Mouse (Mus musculus) kidney, postnatal 10 days (tissue): ENCODE results near the gene Dner.

ENCODE experiments used
- DNase-seq: peaks from one replicate; pipeline ENCODE4 v3.0.0; 2021; ENCODE audit warnings: mixed read lengths

Gene Dner

GRCm38 (mm10) chr1:84622978-84623554 is 73.0 kb downstream of the Dner start:
- no peak for DNase-seq

DNA sequence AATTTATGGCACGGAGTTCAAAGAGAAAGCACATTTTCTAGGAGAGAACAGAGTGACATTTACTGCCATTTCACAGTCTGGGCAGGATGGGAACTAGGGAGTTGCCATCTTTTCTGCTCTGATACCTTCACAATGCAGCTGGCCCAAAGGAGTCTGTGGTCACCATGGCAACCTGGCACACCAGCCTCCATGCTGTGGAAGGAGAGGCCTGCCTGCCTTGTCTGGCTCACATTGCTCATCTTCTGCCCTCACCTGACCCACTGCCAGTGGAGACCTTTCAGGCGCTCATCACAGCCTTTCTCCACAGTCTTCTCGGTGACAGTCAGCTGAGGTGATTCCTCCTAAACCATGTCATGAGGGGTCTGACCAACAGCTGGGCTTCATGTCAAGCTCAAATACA is 74.7 kb downstream of the Dner start:
- DNase-seq, result peak; percentile 20

DNA sequence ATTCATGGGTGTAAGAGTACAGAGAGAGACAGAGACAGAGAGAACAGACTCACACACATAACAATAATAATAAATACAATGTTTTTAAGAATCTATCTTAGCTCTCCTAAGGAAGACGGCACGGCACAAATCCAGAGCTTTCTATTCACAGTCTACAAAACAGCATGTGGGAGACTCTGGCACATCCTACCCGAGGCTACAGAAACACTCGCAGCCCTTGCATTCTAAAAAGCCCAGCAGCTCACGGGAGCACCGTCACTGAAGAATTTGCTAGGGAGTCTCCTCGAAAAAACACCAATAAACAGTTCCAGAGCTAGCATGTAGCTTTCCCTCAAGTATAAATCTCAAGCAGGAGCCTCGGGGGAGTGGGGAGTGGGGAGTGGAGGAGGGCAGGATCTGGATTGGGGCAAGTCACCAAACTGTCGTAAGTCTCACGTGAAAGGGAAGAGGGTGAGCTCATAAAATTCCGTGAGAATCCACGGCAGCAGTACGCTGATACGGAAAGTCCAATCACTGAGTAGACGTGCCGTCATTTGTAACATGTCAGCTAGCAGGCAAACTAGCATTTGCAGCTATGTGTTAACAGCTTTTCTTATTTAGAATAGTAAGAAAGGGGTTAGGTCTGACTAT is 76.8 kb downstream of the Dner start:
- DNase-seq, result peak; percentile 7

GRCm38 (mm10) chr1:84618094-84618493 is 77.9 kb downstream of the Dner start:
- DNase-seq, result no peak

DNA sequence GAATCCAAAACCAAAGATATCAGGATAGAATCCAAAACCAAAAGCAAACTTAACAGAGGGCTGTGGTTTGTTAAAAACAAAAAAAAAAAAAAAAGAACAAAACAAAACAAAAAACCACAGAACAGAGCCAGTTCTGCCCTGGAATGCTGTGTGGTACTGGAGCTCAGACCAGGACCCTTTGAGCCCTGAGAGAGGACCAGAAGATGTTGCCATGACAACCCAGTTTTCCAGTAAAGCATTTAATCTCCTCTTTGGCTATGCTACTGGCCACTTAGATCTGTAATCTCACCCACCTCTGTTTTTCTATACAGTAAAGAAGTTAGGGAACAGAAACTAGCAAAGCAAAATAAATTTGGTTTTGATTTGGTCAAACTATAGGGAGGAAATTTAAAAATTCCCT is 79.9 kb downstream of the Dner start:
- DNase-seq, result no peak

DNA sequence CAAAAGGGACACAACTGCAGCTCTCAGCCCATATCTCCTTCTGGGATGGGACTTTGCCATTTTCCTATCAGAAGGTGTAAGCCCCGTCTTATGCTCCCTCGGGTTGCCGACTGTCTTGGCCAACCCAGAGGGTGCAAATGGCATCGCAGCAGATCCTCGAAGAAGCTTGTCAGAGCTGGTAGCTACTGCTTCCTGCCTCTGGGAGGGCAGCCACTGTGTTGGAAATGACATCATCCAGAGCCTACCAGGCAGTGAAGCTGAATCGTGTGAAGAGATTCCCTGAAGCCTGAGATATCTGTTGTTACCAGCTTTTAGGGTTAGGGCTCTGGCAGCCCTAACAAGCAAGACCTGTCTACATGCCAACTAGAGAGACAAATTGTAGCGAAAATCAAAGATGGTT is 81.4 kb downstream of the Dner start:
- DNase-seq, result no peak

DNA sequence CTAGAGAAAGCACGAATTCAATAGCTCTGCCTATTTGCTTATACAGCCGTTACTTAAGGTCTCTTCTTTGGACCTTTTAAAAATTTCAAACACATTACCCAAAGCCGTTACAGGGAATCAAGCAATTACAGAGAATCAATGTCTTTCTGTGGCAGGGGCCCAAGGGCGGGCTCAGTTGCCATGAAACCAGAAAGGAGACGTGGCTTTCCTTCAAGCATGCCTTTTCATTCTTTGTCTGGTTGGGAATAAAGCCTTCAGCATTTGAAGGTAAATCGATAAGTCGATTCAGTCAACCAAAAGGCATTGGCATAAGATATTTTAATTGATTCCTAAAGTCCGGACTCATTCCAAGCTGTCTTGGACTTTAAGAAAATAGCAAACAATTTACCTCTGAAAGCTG is 82.9 kb downstream of the Dner start:
- no peak for DNase-seq

GRCm38 (mm10) chr1:84611331-84611730 is 84.7 kb downstream of the Dner start:
- no peak for DNase-seq

- no peak for DNase-seq
Observed at GRCm38 (mm10) chr1:84599025-84599424, 97.0 kb downstream of the Dner start.

- DNase-seq, result no peak
Observed at GRCm38 (mm10) chr1:84596023-84596422, 100.0 kb downstream of the Dner start.

DNA sequence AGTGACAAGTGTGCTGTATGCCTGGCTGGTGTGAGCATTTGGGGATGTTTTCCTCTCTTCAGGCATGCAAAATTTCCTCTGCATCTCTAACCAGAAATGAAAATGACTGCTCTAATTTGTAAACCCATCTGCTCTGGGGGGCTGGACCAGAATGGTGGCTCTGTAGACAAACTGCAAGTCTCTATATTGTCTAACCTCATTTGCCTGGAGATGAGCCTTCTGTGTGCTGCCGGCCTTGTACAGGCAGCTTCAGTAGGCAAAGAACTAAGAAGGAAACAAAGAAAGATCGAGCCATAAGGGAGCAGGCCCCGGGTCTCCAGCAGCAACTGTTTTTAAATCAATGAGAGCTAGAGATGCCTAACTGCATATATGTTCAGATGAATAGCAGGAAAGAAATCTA is 103.6 kb downstream of the Dner start:
- no peak for DNase-seq

GRCm38 (mm10) chr1:84590534-84590933 is 105.5 kb downstream of the Dner start:
- no peak for DNase-seq

GRCm38 (mm10) chr1:84585434-84585833 is 110.6 kb downstream of the Dner start:
- DNase-seq, result no peak

GRCm38 (mm10) chr1:84581812-84582211 is 114.2 kb downstream of the Dner start:
- DNase-seq, result peak; percentile 83

GRCm38 (mm10) chr1:84561841-84562240 is 134.2 kb downstream of the Dner start:
- no peak for DNase-seq

- no peak for DNase-seq
Observed at GRCm38 (mm10) chr1:84561387-84561786, 134.6 kb downstream of the Dner start.

DNA sequence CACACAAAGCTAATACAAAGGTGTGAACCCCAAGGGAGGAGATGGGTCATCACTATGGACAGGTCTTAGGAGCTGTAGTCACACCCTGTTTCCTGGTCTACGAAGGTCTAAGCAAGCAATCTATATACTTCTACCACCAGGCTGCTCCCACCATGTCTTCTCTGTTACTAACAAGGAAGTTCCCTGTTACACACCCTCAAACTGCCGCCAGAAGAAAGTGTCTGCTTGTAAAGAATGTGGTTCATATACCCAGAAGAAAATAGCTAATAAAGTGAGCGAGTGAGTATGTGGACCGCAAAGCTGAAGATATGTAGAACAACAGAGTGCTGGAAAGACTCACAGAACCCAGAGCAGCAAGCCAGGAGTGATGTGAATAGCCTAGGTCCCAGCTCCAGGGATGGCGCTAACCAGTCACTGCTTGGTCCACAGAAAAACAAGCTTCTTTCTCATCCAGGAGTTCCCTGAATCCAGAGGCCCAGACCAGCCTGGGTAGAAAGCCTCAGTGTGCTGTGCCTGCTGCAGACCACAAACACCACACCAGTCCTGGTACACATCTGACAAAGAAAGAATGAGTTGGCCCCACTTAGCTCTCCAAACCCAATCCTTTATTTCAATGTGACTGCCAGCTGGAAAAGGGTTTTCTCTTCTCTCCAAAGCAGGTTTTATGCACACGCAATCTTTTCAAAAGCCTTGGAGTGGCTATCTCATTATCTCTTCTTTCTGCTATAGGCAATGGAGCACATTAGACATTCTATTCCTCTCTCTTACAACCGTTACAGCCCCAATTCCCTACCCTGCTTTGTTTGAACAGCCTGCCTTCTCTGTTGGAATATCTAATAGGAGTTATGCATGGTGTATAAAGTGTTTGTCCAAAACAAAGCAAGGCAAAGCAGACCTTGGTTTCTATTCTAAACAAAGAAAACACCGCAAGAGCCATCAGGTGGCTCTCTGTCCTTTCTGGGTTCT is 139.2 kb downstream of the Dner start:
- DNase-seq, result no peak

DNA sequence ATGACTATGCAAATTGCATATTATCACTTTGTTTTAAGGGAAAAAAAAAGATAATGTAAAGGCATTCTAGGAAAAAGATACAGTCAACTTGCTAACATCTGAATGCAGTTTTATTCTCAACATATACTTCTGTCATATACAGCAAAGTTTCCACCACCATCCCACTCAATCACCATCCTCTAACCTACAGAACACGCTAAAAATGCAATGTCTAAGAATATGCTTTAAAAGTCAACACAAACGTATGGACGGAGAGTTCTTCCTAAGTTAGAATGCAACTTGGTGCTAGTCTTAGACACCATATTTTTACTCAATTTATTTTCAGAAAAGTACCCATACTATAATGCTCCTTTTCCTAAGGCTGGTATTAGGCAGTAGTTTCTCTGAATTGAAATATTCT is 144.0 kb downstream of the Dner start:
- no peak for DNase-seq

DNA sequence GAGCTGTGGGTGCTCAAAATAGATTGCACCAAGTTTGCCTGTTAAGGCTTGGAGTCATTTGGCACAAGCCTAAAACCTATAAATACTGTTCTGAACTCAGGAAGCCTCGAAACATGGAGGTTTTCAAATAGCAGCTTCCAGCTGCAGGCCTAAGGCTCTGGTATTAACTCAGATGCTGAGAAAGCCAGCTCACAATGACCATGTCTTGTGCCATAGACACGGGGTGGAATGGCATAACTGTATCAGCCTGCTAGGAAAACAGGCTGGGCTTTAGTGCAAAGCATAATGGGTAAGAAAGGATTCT is 146.0 kb downstream of the Dner start:
- DNase-seq, result no peak

DNA sequence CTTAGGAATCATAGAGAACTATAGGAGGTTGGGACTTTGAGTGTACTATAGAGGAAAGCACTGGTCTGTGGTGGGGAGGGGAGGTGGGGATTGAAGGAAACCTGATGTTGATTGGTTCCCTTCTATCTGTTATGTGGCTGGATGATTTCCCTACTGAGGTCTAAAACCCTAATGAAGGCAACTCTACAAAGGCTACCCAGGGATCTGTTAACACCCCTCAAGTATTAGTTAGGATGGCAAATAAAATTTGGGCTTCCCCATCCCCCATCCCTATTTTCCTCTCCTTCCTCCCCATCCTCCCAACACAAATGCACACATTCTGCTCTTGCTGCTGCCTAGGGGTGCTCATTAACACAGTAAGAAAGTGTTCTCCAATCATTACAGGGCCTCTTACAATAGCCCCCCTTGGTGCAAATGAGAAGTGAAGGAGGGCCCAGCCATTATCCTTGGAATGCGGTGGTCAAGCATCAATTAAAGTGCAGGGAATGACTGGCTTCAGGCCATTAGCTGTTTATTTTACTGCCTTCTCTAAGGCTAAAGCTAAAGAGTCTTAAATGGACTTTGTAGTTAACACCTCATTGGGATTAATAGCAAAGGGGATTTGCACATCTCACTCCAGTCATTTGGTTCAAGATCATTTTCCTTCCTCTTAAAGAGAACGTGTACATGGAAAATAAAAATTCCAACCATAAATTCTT is 146.5 kb downstream of the Dner start:
- DNase-seq, result no peak

GRCm38 (mm10) chr1:84536069-84536468 is 160.0 kb downstream of the Dner start:
- DNase-seq, result no peak

- DNase-seq, result peak; percentile 55
Observed at GRCm38 (mm10) chr1:84525514-84525913, 170.5 kb downstream of the Dner start.

- DNase-seq, result no peak
Observed at GRCm38 (mm10) chr1:84524413-84524812, 171.6 kb downstream of the Dner start.

DNA sequence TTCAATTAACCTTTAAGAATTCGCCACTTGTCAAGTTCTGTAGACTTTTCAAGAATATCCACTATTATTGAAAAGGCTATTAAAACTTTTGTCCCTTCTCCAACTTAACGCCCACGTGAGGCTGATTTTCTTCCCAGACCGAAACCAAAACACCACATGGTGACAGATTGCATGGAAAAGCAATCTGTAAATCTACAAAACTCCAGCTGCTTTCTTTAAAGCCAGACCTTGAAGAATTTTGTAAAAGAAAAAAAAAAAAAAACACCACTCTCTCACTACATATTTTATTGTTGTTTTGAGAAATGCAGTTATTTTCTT is 173.1 kb downstream of the Dner start:
- no peak for DNase-seq
